Mouse (Mus musculus): ENCODE results near the gene Gemin5. TPM values are rescaled to one million over a fixed set of nuclear protein-coding genes. Genes with fewer than 3 reads are reported as not detected.

Gemin5 gene
- total and polyA plus RNA-seq, 3 experiments: 66.7 to 89.6 (median 88.6) TPM

- Histone ChIP-seq H3K4me3 (replicated peaks in 1 of 3; ENCODE audit: low read depth in 2 of 3, low read length in 2 of 3, poor library complexity in 1 of 3) (no peak overlapping the region), H3K9me3 (replicated peaks; ENCODE audit: low read length) (no peaks in the 10 kb centered on the region), H3K4me2 (ENCODE audit: insufficient read depth, low read depth, poor library complexity, severe bottlenecking) (peak overlapping the region; percentile 93; the same call in 1 of the 2 replicates), H3K36me3 (replicated peaks in 1 of 2; ENCODE audit: control insufficient read depth in 1 of 2, insufficient read depth in 1 of 2, low read length in 1 of 2) (peaks cover 13 to 40% of the 10 kb centered on the region in 2 experiments), H3K4me1 (ENCODE audit: control insufficient read depth in 1 of 2, insufficient read depth in 2 of 2) (peaks cover 20 to 48% of the 10 kb centered on the region in 2 experiments), H3K9ac (ENCODE audit: insufficient read depth, low read depth) (no peak overlapping the region), H3K27me3 (replicated peaks) (no peaks in the 10 kb centered on the region), H3K79me2 (replicated peaks; ENCODE audit: control insufficient read depth, extremely low read depth, insufficient read depth, poor library complexity, severe bottlenecking) (peaks cover 10% of the 10 kb centered on the region), H3K27ac (ENCODE audit: insufficient read depth, low read depth) (no peak overlapping the region)
- no peak for TF ChIP-seq MAFK (IDR thresholded peaks at IDR 0.05; ENCODE audit: insufficient replicate concordance, low read length)
- TF ChIP-seq UBTF (IDR thresholded peaks at IDR 0.05; ENCODE audit: low read depth, low read length): no peak
- no peak for TF ChIP-seq SIN3A (IDR thresholded peaks at IDR 0.05; ENCODE audit: low read length)
- no peak for TF ChIP-seq ETS1 (conservative IDR thresholded peaks at IDR 0.05; ENCODE audit: low read depth, low read length)
- TF ChIP-seq E2F4 (IDR thresholded peaks at IDR 0.05; ENCODE audit: insufficient replicate concordance, low read depth, low read length): no peak
- TF ChIP-seq TBP (conservative IDR thresholded peaks at IDR 0.05; ENCODE audit: low read depth, low read length): no peak
- no peak for TF ChIP-seq POLR2A (IDR thresholded peaks at IDR 0.05; ENCODE audit: low read depth, low read length)
- no peak for TF ChIP-seq CHD2 (IDR thresholded peaks at IDR 0.05; ENCODE audit: low read length)
- TF ChIP-seq KAT2A (IDR thresholded peaks at IDR 0.05; ENCODE audit: insufficient replicate concordance, low read length): no peak
- no peak for TF ChIP-seq EP300 (IDR thresholded peaks at IDR 0.05; ENCODE audit: low read length)
- no peak for TF ChIP-seq RAD21 (IDR thresholded peaks at IDR 0.05; ENCODE audit: low read depth, low read length)
- no peak for TF ChIP-seq NELFE (IDR thresholded peaks at IDR 0.05; ENCODE audit: low read depth, low read length)
- no peak for TF ChIP-seq USF2 (conservative IDR thresholded peaks at IDR 0.05; ENCODE audit: low read depth, low read length)
- TF ChIP-seq MXI1 (IDR thresholded peaks at IDR 0.05; ENCODE audit: low read depth, low read length): no peak
- no peak for TF ChIP-seq ZNF384 (IDR thresholded peaks at IDR 0.05; ENCODE audit: low read depth, low read length)
- TF ChIP-seq BHLHE40 (IDR thresholded peaks at IDR 0.05; ENCODE audit: low read depth, low read length): no peak
- no peak for TF ChIP-seq RCOR1 (conservative IDR thresholded peaks at IDR 0.05; ENCODE audit: low read depth, low read length)
- dilution Hi-C loops (cut with MboI; ENCODE audit: extremely low pct_ligation_motif_present, extremely low pct_unique_long_range_greater_than_20kb, low sequenced_read_pairs): no loop called here
- in situ Hi-C loops (cut with MboI; ENCODE audit: low pct_ligation_motif_present, low pct_unique_long_range_greater_than_20kb, low sequenced_read_pairs): no loop called here
- no peak for DNase-seq (ENCODE audit: extremely low read depth)
Observed at GRCm38 (mm10) chr11:58216823-58217222, 48.5 kb upstream of the Gemin5 start.

- H3K79me2 ChIP-seq (replicated peaks; ENCODE audit: control insufficient read depth, extremely low read depth, insufficient read depth, poor library complexity, severe bottlenecking): peaks cover 10% of the 10 kb centered on the region
- no peak for DNase-seq (ENCODE audit: extremely low read depth)
- in situ Hi-C loops (cut with MboI; ENCODE audit: low pct_ligation_motif_present, low pct_unique_long_range_greater_than_20kb, low sequenced_read_pairs) (no loop called here), dilution Hi-C loops (cut with MboI; ENCODE audit: extremely low pct_ligation_motif_present, extremely low pct_unique_long_range_greater_than_20kb, low sequenced_read_pairs) (no loop called here)
- TF ChIP-seq NELFE (IDR thresholded peaks at IDR 0.05; ENCODE audit: low read depth, low read length) (no peak), CHD2 (IDR thresholded peaks at IDR 0.05; ENCODE audit: low read length) (0 out of 2 replicates have a peak, but pooled peaks have one; percentile 30), BHLHE40 (IDR thresholded peaks at IDR 0.05; ENCODE audit: low read depth, low read length) (0 out of 2 replicates have a peak, but pooled peaks have one; percentile 25), PAX5 (IDR thresholded peaks at IDR 0.05; ENCODE audit: low read length) (no peak), SIN3A (IDR thresholded peaks at IDR 0.05; ENCODE audit: low read length) (peak; percentile 54; the same call in 1 of the 2 replicates)
- H3K4me3 ChIP-seq (replicated peaks in 1 of 3; ENCODE audit: low read depth in 2 of 3, low read length in 2 of 3, poor library complexity in 1 of 3): peak overlapping the region; percentile 39 to 56 (median 51)
- peaks cover 21 to 58% of the 10 kb centered on the region in 2 experiments for H3K4me1 ChIP-seq (ENCODE audit: control insufficient read depth in 1 of 2, insufficient read depth in 2 of 2)
- H3K27ac ChIP-seq (ENCODE audit: insufficient read depth, low read depth): no peak overlapping the region
- H3K9me3 ChIP-seq (replicated peaks; ENCODE audit: low read length): no peaks in the 10 kb centered on the region
- no peaks in the 10 kb centered on the region for H3K27me3 ChIP-seq (replicated peaks)
- peaks cover 13 to 31% of the 10 kb centered on the region in 2 experiments for H3K36me3 ChIP-seq (replicated peaks in 1 of 2; ENCODE audit: control insufficient read depth in 1 of 2, insufficient read depth in 1 of 2, low read length in 1 of 2)
- H3K9ac ChIP-seq (ENCODE audit: insufficient read depth, low read depth): peak overlapping the region; percentile 88
- H3K4me2 ChIP-seq (ENCODE audit: insufficient read depth, low read depth, poor library complexity, severe bottlenecking): peak overlapping the region; percentile 93
Observed at GRCm38 (mm10) chr11:58215814-58216213, 47.5 kb upstream of the Gemin5 start.

Data from CH12.LX (cell line).